Mouse (Mus musculus) liver, adult 2 months (tissue): ENCODE measurements around the gene Ccdc162. TPM values are rescaled to one million over a fixed set of nuclear protein-coding genes. Genes with fewer than 3 reads are reported as not detected.
A peak's percentile ranks its signal among the peaks of the same experiment; 100 is the strongest.
"Not testable (repeated sequence)": the region's sequence is repeated elsewhere in the genome, so short reads cannot be mapped to it uniquely, and the experiment has no call there.

Experiments
- DNase-seq: peaks from one replicate; pipeline ENCODE4 v3.0.0-alpha.2; 2011; ENCODE audit warnings: low read depth, low spot score; ENCODE audit errors: extremely low read depth
- H3K27ac ChIP-seq: fragments of 200-500 bp; replicated peaks from 2 replicates; pipeline ENCODE4 v1.5.1; 2012; ENCODE audit warnings: low read depth, mild to moderate bottlenecking, control low read depth, inconsistent platforms, low read length; ENCODE audit not compliant: insufficient read depth
- H3K27me3 ChIP-seq: fragments of 200-500 bp; 2 replicates; pipeline ENCODE4 v1.6.1; 2012; ENCODE audit warnings: mild to moderate bottlenecking, moderate library complexity, low read length, inconsistent platforms; ENCODE audit not compliant: control insufficient read depth, insufficient read depth
- H3K36me3 ChIP-seq: fragments of 200-500 bp; 2 replicates; pipeline ENCODE4 v1.6.1; 2012; ENCODE audit warnings: low read length, inconsistent platforms; ENCODE audit not compliant: control insufficient read depth, insufficient read depth
- H3K4me1 ChIP-seq: fragments of 200-500 bp; 2 replicates; pipeline ENCODE4 v1.6.1; 2011; ENCODE audit warnings: low read length; ENCODE audit not compliant: control insufficient read depth, insufficient read depth
- H3K4me3 ChIP-seq: fragments of 200-500 bp; 2 replicates; pipeline ENCODE4 v1.5.1; 2011; ENCODE audit warnings: low read depth, mild to moderate bottlenecking, control low read depth, low read length, moderate library complexity; ENCODE audit not compliant: insufficient read depth
- H3K79me2 ChIP-seq: fragments of 200-500 bp; 2 replicates; pipeline ENCODE4 v1.6.1; 2012; ENCODE audit warnings: inconsistent platforms, mild to moderate bottlenecking, low read length, moderate library complexity; ENCODE audit not compliant: control insufficient read depth, insufficient read depth
- H3K9ac ChIP-seq: fragments of 200-500 bp; 2 replicates; pipeline ENCODE4 v1.6.1; 2012; ENCODE audit warnings: low read depth, mild to moderate bottlenecking, control low read depth, inconsistent platforms, low read length
- CTCF ChIP-seq: fragments of 200-500 bp; IDR thresholded peaks from 2 replicates; pipeline ENCODE4 v1.5.1; 2011; ENCODE audit warnings: low read depth, low read length, control low read depth
- POLR2A ChIP-seq: fragments of 200-500 bp; IDR thresholded peaks from 2 replicates; pipeline ENCODE4 v1.6.1; 2011; ENCODE audit warnings: low read length, control low read depth; ENCODE audit not compliant: insufficient read depth; ENCODE audit errors: extremely low read depth
- WGBS: fragments of 180-500 bp; shearing (Covaris S2); methylation state at CpG from one replicate; pipeline ENCODE4 v1.1.7; 2018; 5-methylcytosine and 5-hydroxymethylcytosine counted together
- polyA plus RNA-seq: library from polyadenylated mRNA; depleted of rRNA; stranded (reverse); fragments of >200 nt; gene quantifications from 2 replicates; pipeline ENCODE4 v1.2.3, GENCODE M21; 2012
- total RNA-seq: library from RNA; depleted of rRNA; stranded (reverse); fragments of >200 nt; gene quantifications from 2 replicates; pipeline ENCODE4 v1.2.3, GENCODE M21; 2014

Ccdc162 gene
- total and polyA plus RNA-seq, 2 experiments = 6.0 to 10.3 TPM

DNA sequence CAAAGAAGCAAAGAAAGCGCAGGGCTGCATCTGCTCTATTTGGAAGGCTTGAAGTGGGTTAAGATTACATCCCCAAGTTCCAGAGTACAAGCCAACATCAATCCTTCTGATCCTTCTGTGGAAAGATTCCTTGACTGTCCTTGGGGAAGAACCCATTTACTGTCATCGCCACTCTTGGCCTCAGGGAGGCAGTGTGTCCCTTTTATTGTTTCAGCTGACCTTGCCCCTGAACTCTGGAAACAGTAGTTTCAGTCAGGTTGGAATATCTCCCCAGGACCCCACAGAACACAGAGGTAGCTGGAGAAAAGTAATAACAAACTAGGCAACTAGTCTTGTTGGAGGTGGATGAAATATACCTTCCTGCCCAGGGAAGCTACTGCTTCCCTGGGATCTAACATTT, 207.3 kb downstream of the Ccdc162 start:
- Histone ChIP-seq H3K4me1 (no peaks in the 10 kb centered on the region), H3K27ac (no peak overlapping the region), H3K27me3 (no peaks in the 10 kb centered on the region), H3K4me3 (no peak overlapping the region), H3K79me2 (no peaks in the 10 kb centered on the region), H3K36me3 (no peaks in the 10 kb centered on the region), H3K9ac (no peak overlapping the region)
- no peak for DNase-seq
- peak; percentile 61; the same call in 1 of the 2 replicates for TF ChIP-seq CTCF
- TF ChIP-seq POLR2A = no peak
- WGBS = 62% methylated on average over 2 of the region's 2 CpGs

DNA sequence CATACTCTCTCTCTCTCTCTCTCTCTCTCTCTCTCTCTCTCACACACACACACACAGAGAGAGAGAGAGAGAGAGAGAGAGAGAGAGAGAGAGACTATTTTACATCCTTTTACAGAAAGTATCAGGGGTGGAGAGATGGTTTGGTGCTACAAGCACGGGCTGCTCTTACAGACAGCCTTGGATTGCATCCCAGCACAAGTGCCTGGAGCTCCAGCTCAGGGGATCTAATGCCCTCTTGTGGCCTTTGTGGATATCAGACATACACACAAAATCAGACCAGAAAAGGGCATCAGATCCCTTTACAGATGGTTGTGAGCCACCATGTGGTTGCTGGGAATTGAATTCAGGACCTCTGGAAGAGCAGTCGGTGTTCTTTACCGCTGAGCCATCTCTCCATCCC, 211.0 kb downstream of the Ccdc162 start:
- not testable (repeated sequence) for H3K27ac ChIP-seq, H3K4me3 ChIP-seq, H3K27me3 ChIP-seq, H3K79me2 ChIP-seq, H3K4me1 ChIP-seq, H3K36me3 ChIP-seq, H3K9ac ChIP-seq
- WGBS = 5% methylated on average over 3 of the region's 3 CpGs
- DNase-seq = peak; percentile 74
- peak; percentile 83 for TF ChIP-seq CTCF

DNA sequence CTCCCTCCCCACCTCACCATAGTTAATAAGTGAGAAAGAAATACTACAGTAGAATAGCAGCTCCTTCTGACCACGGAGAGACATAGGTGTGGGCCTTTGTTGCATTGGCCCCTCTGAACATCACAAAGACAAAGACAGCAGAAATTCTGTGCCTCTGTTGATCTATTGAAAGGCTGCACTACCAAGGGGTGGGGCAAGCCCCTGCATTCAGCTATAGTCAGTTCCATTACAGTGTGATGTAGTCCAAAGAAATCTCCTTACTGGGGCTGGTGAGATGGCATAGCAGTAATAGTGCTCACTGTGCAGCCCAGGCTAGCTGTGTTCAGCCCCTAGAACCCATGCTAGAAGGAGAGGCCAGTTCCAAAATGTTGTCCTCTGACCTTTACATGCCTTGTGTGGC, 211.4 kb downstream of the Ccdc162 start:
- H3K27ac ChIP-seq = no peak overlapping the region
- WGBS = 86% methylated on average over 1 of the region's 1 CpGs
- TF ChIP-seq CTCF = no peak
- TF ChIP-seq POLR2A = no peak
- peaks cover 4% of the 10 kb centered on the region; the same call in 1 of the 2 replicates for H3K4me1 ChIP-seq
- DNase-seq = no peak
- H3K79me2 ChIP-seq = no peaks in the 10 kb centered on the region
- no peak overlapping the region for H3K4me3 ChIP-seq
- H3K27me3 ChIP-seq = no peaks in the 10 kb centered on the region
- H3K36me3 ChIP-seq = no peaks in the 10 kb centered on the region
- no peak overlapping the region for H3K9ac ChIP-seq

DNA sequence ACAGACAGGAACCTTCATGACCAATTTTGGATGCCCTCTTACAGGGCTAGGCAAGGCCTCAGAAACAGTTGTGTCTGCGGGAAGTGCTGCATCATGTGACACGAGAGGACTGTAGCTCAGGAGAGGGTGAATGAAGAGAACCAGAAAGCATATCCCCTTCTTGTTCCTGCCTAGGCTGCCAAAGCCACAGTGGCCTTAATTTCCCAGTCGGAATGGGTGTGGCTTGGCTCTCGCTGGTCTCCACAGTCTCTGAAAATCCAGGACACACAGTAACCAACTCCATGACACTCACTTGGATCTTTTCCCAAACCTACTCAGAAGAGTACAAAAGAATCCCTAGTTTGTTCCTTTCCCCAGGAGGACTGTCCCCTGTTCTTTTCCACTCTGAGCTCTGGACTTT, 215.5 kb downstream of the Ccdc162 start:
- 25% methylated on average over 4 of the region's 4 CpGs for WGBS
- TF ChIP-seq CTCF (no peak), POLR2A (no peak)
- Histone ChIP-seq H3K4me3 (no peak overlapping the region), H3K27ac (no peak overlapping the region), H3K4me1 (peaks cover 4% of the 10 kb centered on the region; the same call in 1 of the 2 replicates), H3K79me2 (no peaks in the 10 kb centered on the region), H3K9ac (no peak overlapping the region), H3K27me3 (no peaks in the 10 kb centered on the region), H3K36me3 (no peaks in the 10 kb centered on the region)
- DNase-seq = peak; percentile 92

DNA sequence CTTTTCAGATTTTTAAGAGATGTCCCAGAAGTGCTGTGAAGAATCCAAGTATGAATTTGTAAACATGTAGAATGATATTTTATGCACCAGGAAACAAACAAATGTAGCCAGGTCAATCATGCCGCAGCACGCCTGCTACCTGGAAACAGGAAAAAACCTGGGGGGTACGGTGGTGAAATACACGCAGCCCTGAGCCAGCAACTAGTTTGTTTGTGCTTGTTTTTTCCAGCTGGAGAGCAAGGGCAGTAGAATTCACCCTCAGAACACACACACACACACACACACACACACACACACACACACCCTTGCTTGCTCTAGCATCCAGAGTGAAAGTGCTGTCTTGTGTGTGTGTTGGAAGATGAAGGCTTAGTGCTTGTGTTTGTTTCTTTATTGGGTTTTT, 225.3 kb downstream of the Ccdc162 start:
- TF ChIP-seq POLR2A = no peak
- no peak for TF ChIP-seq CTCF
- Histone ChIP-seq H3K36me3 (peaks cover 7% of the 10 kb centered on the region), H3K4me1 (peaks cover 14% of the 10 kb centered on the region), H3K4me3 (no peak overlapping the region), H3K9ac (no peak overlapping the region), H3K27ac (no peak overlapping the region), H3K79me2 (peaks cover 3% of the 10 kb centered on the region; the same call in 1 of the 2 replicates), H3K27me3 (no peaks in the 10 kb centered on the region)
- 10% methylated on average over 4 of the region's 4 CpGs for WGBS
- DNase-seq = peak; percentile 45

DNA sequence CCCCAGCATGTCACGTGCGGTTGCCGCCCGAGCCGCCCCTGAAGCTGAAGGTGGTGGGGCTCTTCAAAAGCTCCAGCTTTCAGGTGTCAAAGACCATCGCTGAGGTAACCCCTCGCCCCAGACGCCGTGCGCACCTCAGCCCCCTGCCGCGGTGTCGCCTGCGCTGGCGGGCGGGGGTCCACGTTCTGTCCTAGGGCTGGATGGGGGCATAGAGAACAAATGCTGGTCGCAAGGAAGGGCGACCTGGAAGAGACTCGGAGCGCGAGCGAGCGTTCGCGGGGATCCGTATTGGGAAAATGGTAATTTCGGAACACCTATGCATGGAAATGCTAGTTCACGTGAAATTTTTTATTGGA, 225.9 kb downstream of the Ccdc162 start:
- H3K9ac ChIP-seq = peak overlapping the region; percentile 75
- WGBS = under 1% methylated on average over 29 of the region's 29 CpGs
- no peaks in the 10 kb centered on the region for H3K27me3 ChIP-seq
- no peak for DNase-seq
- H3K36me3 ChIP-seq = peaks cover 7% of the 10 kb centered on the region
- TF ChIP-seq CTCF (no peak), POLR2A (no peak)
- H3K4me3 ChIP-seq = peak overlapping the region; percentile 87
- H3K4me1 ChIP-seq = peaks cover 14% of the 10 kb centered on the region
- H3K27ac ChIP-seq = no peak overlapping the region
- H3K79me2 ChIP-seq = peaks cover 3% of the 10 kb centered on the region; the same call in 1 of the 2 replicates
